Mouse (Mus musculus) frontal cortex, postnatal 25 days (tissue): ENCODE results near the gene H2-Q6.
A peak's percentile ranks its signal among the peaks of the same experiment; 100 is the strongest.
"Not testable (repeated sequence)": the region's sequence is repeated elsewhere in the genome, so short reads cannot be mapped to it uniquely, and the experiment has no call there.

Experiments used
- DNase-seq, 2 experiments: peaks; one replicate each; pipeline ENCODE4 v3.0.0; 2022; ENCODE audit warnings: low spot score in 2 of 2

The H2-Q6 gene

GRCm38 (mm10) chr17:35432167-35432566 is 7.5 kb downstream of the H2-Q6 start:
- DNase-seq: not testable (repeated sequence)

- DNase-seq: not testable (repeated sequence)
Observed at GRCm38 (mm10) chr17:35434836-35435235, 10.2 kb downstream of the H2-Q6 start.

GRCm38 (mm10) chr17:35435577-35435976 is 10.9 kb downstream of the H2-Q6 start:
- DNase-seq: not testable (repeated sequence)

- DNase-seq: not testable (repeated sequence)
Observed at GRCm38 (mm10) chr17:35437386-35437936, 12.8 kb downstream of the H2-Q6 start.

- not testable (repeated sequence) for DNase-seq
Observed at GRCm38 (mm10) chr17:35438395-35438794, 13.7 kb downstream of the H2-Q6 start.

- peak in 1 of 2 experiments; percentile 29 for DNase-seq
Observed at GRCm38 (mm10) chr17:35438885-35439284, 14.2 kb downstream of the H2-Q6 start, which contains the start of gene H2-Q7. H2-Q7 (plus strand) TSS chr17:35439155.

GRCm38 (mm10) chr17:35439295-35439747 is 14.7 kb downstream of the H2-Q6 start:
- DNase-seq: not testable (repeated sequence)

- not testable (repeated sequence) for DNase-seq
Observed at GRCm38 (mm10) chr17:35439925-35440645, 15.4 kb downstream of the H2-Q6 start.

GRCm38 (mm10) chr17:35442376-35442775 is 17.7 kb downstream of the H2-Q6 start:
- not testable (repeated sequence) for DNase-seq

- DNase-seq: not testable (repeated sequence)
Observed at GRCm38 (mm10) chr17:35444510-35444909, 19.9 kb downstream of the H2-Q6 start.

- not testable (repeated sequence) for DNase-seq
Observed at GRCm38 (mm10) chr17:35458247-35458646, 33.6 kb downstream of the H2-Q6 start.

GRCm38 (mm10) chr17:35460513-35461341 is 36.1 kb downstream of the H2-Q6 start:
- not testable (repeated sequence) for DNase-seq

- not testable (repeated sequence) for DNase-seq
Observed at GRCm38 (mm10) chr17:35465651-35466050, 41.0 kb downstream of the H2-Q6 start.

GRCm38 (mm10) chr17:35468936-35469335 is 44.3 kb downstream of the H2-Q6 start:
- DNase-seq: not testable (repeated sequence)

GRCm38 (mm10) chr17:35469842-35470751 is 45.4 kb downstream of the H2-Q6 start, which contains the start of gene H2-Q10:
H2-Q10 (plus strand) TSS chr17:35470089.
- DNase-seq: no peak
